Mouse (Mus musculus): ENCODE results near the gene P2rx4. TPM values are rescaled to one million over a fixed set of nuclear protein-coding genes. Genes with fewer than 3 reads are reported as not detected.
A peak's percentile ranks its signal among the peaks of the same experiment; 100 is the strongest.

The P2rx4 gene
- polyA plus RNA-seq, 1 experiment from 2014 or later = 14.7 TPM

GRCm38 (mm10) chr5:122689153-122689552, 18.2 kb upstream of the P2rx4 start:
- Histone ChIP-seq H3K4me2 (no peak overlapping the region), H3K9me3 (no peaks in the 10 kb centered on the region), H3K9ac (no peak overlapping the region), H3K27me3 (replicated peaks) (no peaks in the 10 kb centered on the region), H3K36me3 (replicated peaks) (no peaks in the 10 kb centered on the region), H3K27ac (no peak overlapping the region), H3K4me3 (no peak overlapping the region), H3K4me1 (peaks cover 4% of the 10 kb centered on the region)
- 90% methylated on average over 7 of the region's 7 CpGs for WGBS
- no peak for ATAC-seq (replicated peaks)

GRCm38 (mm10) chr5:122690486-122690885, 16.9 kb upstream of the P2rx4 start:
- Histone ChIP-seq H3K4me2 (no peak overlapping the region), H3K27me3 (replicated peaks) (no peaks in the 10 kb centered on the region), H3K9ac (no peak overlapping the region), H3K9me3 (no peaks in the 10 kb centered on the region), H3K36me3 (replicated peaks) (no peaks in the 10 kb centered on the region), H3K4me3 (no peak overlapping the region), H3K4me1 (peaks cover 4% of the 10 kb centered on the region), H3K27ac (no peak overlapping the region)
- ATAC-seq (replicated peaks) = no peak
- 50% methylated on average over 6 of the region's 6 CpGs for WGBS

GRCm38 (mm10) chr5:122693431-122694207, 13.7 kb upstream of the P2rx4 start:
- Histone ChIP-seq H3K36me3 (replicated peaks) (no peaks in the 10 kb centered on the region), H3K4me3 (no peak overlapping the region), H3K4me2 (no peak overlapping the region), H3K9me3 (no peaks in the 10 kb centered on the region), H3K9ac (no peak overlapping the region), H3K4me1 (peaks cover 4% of the 10 kb centered on the region), H3K27ac (peak overlapping the region; percentile 22; the same call in 1 of the 2 replicates), H3K27me3 (replicated peaks) (no peaks in the 10 kb centered on the region)
- ATAC-seq (replicated peaks) = no peak
- WGBS = 23% methylated on average over 13 of the region's 13 CpGs

- peaks cover 4% of the 10 kb centered on the region for H3K4me1 ChIP-seq
- no peaks in the 10 kb centered on the region for H3K27me3 ChIP-seq (replicated peaks)
- H3K27ac ChIP-seq = no peak overlapping the region
- H3K4me3 ChIP-seq = no peak overlapping the region
- ATAC-seq (replicated peaks) = no peak
- H3K9ac ChIP-seq = no peak overlapping the region
- 62% methylated on average over 8 of the region's 8 CpGs for WGBS
- H3K9me3 ChIP-seq = no peaks in the 10 kb centered on the region
- no peak overlapping the region for H3K4me2 ChIP-seq
- H3K36me3 ChIP-seq (replicated peaks) = no peaks in the 10 kb centered on the region
These were observed 11.8 kb upstream of the P2rx4 start for GRCm38 (mm10) chr5:122695516-122695915.

GRCm38 (mm10) chr5:122698041-122698700, 9.2 kb upstream of the P2rx4 start:
- 89% methylated on average over 10 of the region's 10 CpGs for WGBS
- Histone ChIP-seq H3K27me3 (replicated peaks) (no peaks in the 10 kb centered on the region), H3K36me3 (replicated peaks) (no peaks in the 10 kb centered on the region), H3K4me1 (peaks cover 4% of the 10 kb centered on the region), H3K4me3 (no peak overlapping the region), H3K27ac (no peak overlapping the region), H3K9me3 (no peaks in the 10 kb centered on the region), H3K4me2 (no peak overlapping the region), H3K9ac (no peak overlapping the region)
- no peak for ATAC-seq (replicated peaks)

- H3K9ac ChIP-seq = no peak overlapping the region
- H3K36me3 ChIP-seq (replicated peaks) = no peaks in the 10 kb centered on the region
- H3K9me3 ChIP-seq = no peaks in the 10 kb centered on the region
- ATAC-seq (replicated peaks) = no peak
- H3K4me3 ChIP-seq = no peak overlapping the region
- WGBS = 81% methylated on average over 9 of the region's 9 CpGs
- H3K27ac ChIP-seq = no peak overlapping the region
- H3K4me2 ChIP-seq = no peak overlapping the region
- no peaks in the 10 kb centered on the region for H3K4me1 ChIP-seq
- H3K27me3 ChIP-seq (replicated peaks) = no peaks in the 10 kb centered on the region
These were observed 8.7 kb upstream of the P2rx4 start for GRCm38 (mm10) chr5:122698701-122699060.

GRCm38 (mm10) chr5:122700109-122700836, 7.1 kb upstream of the P2rx4 start:
- Histone ChIP-seq H3K4me3 (no peak overlapping the region), H3K27me3 (replicated peaks) (no peaks in the 10 kb centered on the region), H3K4me2 (no peak overlapping the region), H3K36me3 (replicated peaks) (no peaks in the 10 kb centered on the region), H3K9me3 (no peaks in the 10 kb centered on the region), H3K9ac (no peak overlapping the region), H3K27ac (no peak overlapping the region), H3K4me1 (no peaks in the 10 kb centered on the region)
- no peak for ATAC-seq (replicated peaks)
- WGBS = 87% methylated on average over 12 of the region's 12 CpGs

GRCm38 (mm10) chr5:122700837-122701212, 6.5 kb upstream of the P2rx4 start:
- Histone ChIP-seq H3K4me2 (no peak overlapping the region), H3K9me3 (no peaks in the 10 kb centered on the region), H3K27me3 (replicated peaks) (no peaks in the 10 kb centered on the region), H3K9ac (no peak overlapping the region), H3K27ac (no peak overlapping the region), H3K4me3 (no peak overlapping the region), H3K4me1 (no peaks in the 10 kb centered on the region), H3K36me3 (replicated peaks) (no peaks in the 10 kb centered on the region)
- 79% methylated on average over 5 of the region's 5 CpGs for WGBS
- ATAC-seq (replicated peaks) = no peak

- 78% methylated on average over 6 of the region's 6 CpGs for WGBS
- H3K27me3 ChIP-seq (replicated peaks) = no peaks in the 10 kb centered on the region
- no peak for ATAC-seq (replicated peaks)
- no peaks in the 10 kb centered on the region for H3K9me3 ChIP-seq
- no peak overlapping the region for H3K4me3 ChIP-seq
- no peaks in the 10 kb centered on the region for H3K36me3 ChIP-seq (replicated peaks)
- H3K4me1 ChIP-seq = peaks cover 8% of the 10 kb centered on the region
- H3K27ac ChIP-seq = no peak overlapping the region
- H3K4me2 ChIP-seq = no peak overlapping the region
- H3K9ac ChIP-seq = no peak overlapping the region
These were observed 5.2 kb upstream of the P2rx4 start for GRCm38 (mm10) chr5:122702156-122702555.

GRCm38 (mm10) chr5:122703574-122703973, 3.8 kb upstream of the P2rx4 start:
- H3K4me3 ChIP-seq = no peak overlapping the region
- no peak overlapping the region for H3K4me2 ChIP-seq
- ATAC-seq (replicated peaks) = no peak
- WGBS = 83% methylated on average over 2 of the region's 2 CpGs
- H3K36me3 ChIP-seq (replicated peaks) = no peaks in the 10 kb centered on the region
- no peak overlapping the region for H3K27ac ChIP-seq
- no peak overlapping the region for H3K9ac ChIP-seq
- no peaks in the 10 kb centered on the region for H3K27me3 ChIP-seq (replicated peaks)
- H3K4me1 ChIP-seq = peaks cover 14% of the 10 kb centered on the region
- H3K9me3 ChIP-seq = no peaks in the 10 kb centered on the region

- no peaks in the 10 kb centered on the region for H3K27me3 ChIP-seq (replicated peaks)
- H3K4me2 ChIP-seq = no peak overlapping the region
- WGBS = 91% methylated on average over 4 of the region's 4 CpGs
- H3K9me3 ChIP-seq = no peaks in the 10 kb centered on the region
- H3K36me3 ChIP-seq (replicated peaks) = no peaks in the 10 kb centered on the region
- no peak overlapping the region for H3K9ac ChIP-seq
- no peak overlapping the region for H3K27ac ChIP-seq
- no peak overlapping the region for H3K4me3 ChIP-seq
- peaks cover 14% of the 10 kb centered on the region for H3K4me1 ChIP-seq
- no peak for ATAC-seq (replicated peaks)
These were observed 2.8 kb upstream of the P2rx4 start for GRCm38 (mm10) chr5:122704571-122704970.

GRCm38 (mm10) chr5:122705174-122705573, 2.2 kb upstream of the P2rx4 start:
- H3K9ac ChIP-seq = no peak overlapping the region
- H3K4me1 ChIP-seq = peaks cover 14% of the 10 kb centered on the region
- H3K27me3 ChIP-seq (replicated peaks) = no peaks in the 10 kb centered on the region
- no peak overlapping the region for H3K4me3 ChIP-seq
- no peak for ATAC-seq (replicated peaks)
- H3K36me3 ChIP-seq (replicated peaks) = no peaks in the 10 kb centered on the region
- WGBS = 79% methylated on average over 3 of the region's 3 CpGs
- no peak overlapping the region for H3K27ac ChIP-seq
- no peak overlapping the region for H3K4me2 ChIP-seq
- H3K9me3 ChIP-seq = no peaks in the 10 kb centered on the region

Measured in midbrain, embryonic 15.5 days (tissue).